Mouse (Mus musculus) layer of hippocampus, postnatal 14 days (tissue): ENCODE measurements around the gene Hsd17b6. TPM values are rescaled to one million over a fixed set of nuclear protein-coding genes. Genes with fewer than 3 reads are reported as not detected.
"Not testable (repeated sequence)": the region's sequence is repeated elsewhere in the genome, so short reads cannot be mapped to it uniquely, and the experiment has no call there.

Experiments
- DNase-seq, 2 experiments: peaks; one replicate each; pipeline ENCODE4 v3.0.0; 2021 to 2022; ENCODE audit warnings: low spot score in 2 of 2, mixed read lengths in 1 of 2
- long read RNA-seq, 2 experiments: library from polyadenylated mRNA; stranded (forward); transcript quantifications; one replicate each; pipeline ENCODE4 v2.0.0; 2021
- total RNA-seq, 2 experiments: library from RNA; stranded (reverse); gene quantifications; 2 replicates each; pipeline ENCODE4 v1.2.3; 2021

The Hsd17b6 gene
- not detected for total RNA-seq
- long read RNA-seq, experiment 1 = 0 reads
- long read RNA-seq, experiment 2 = 0 reads

- no peak for DNase-seq
Measured at GRCm38 (mm10) chr10:128007446-128007845, at the start of gene Hsd17b6. Gene Hsd17b6 (minus strand): TSS chr10:128007611.

GRCm38 (mm10) chr10:128053001-128053400 lies 45.6 kb upstream of the Hsd17b6 start:
- DNase-seq = no peak

- DNase-seq = not testable (repeated sequence)
Measured at GRCm38 (mm10) chr10:128052136-128052535, 44.7 kb upstream of the Hsd17b6 start.

GRCm38 (mm10) chr10:128051589-128051988 lies 44.2 kb upstream of the Hsd17b6 start:
- no peak for DNase-seq

- DNase-seq = no peak
Measured at GRCm38 (mm10) chr10:128050355-128050754, 42.9 kb upstream of the Hsd17b6 start.

- no peak for DNase-seq
Measured at GRCm38 (mm10) chr10:128049741-128050140, 42.3 kb upstream of the Hsd17b6 start.

- no peak for DNase-seq
Measured at GRCm38 (mm10) chr10:128048157-128048556, 40.7 kb upstream of the Hsd17b6 start.

GRCm38 (mm10) chr10:128043041-128043835 lies 35.8 kb upstream of the Hsd17b6 start:
- DNase-seq = no peak

- DNase-seq = no peak
Measured at GRCm38 (mm10) chr10:128042466-128042865, 35.1 kb upstream of the Hsd17b6 start.

- no peak for DNase-seq
Measured at GRCm38 (mm10) chr10:128041636-128042035, 34.2 kb upstream of the Hsd17b6 start.

- no peak for DNase-seq
Measured at GRCm38 (mm10) chr10:128040293-128040692, 32.9 kb upstream of the Hsd17b6 start.

GRCm38 (mm10) chr10:128039858-128040257 lies 32.4 kb upstream of the Hsd17b6 start:
- DNase-seq = no peak

GRCm38 (mm10) chr10:128039167-128039566 lies 31.8 kb upstream of the Hsd17b6 start:
- DNase-seq = no peak

GRCm38 (mm10) chr10:128037921-128038320 lies 30.5 kb upstream of the Hsd17b6 start:
- no peak for DNase-seq

GRCm38 (mm10) chr10:128036746-128037425 lies 29.5 kb upstream of the Hsd17b6 start:
- DNase-seq = no peak

- DNase-seq = no peak
Measured at GRCm38 (mm10) chr10:128030860-128031259, 23.4 kb upstream of the Hsd17b6 start.

- DNase-seq = no peak
Measured at GRCm38 (mm10) chr10:128029931-128030330, 22.5 kb upstream of the Hsd17b6 start.

GRCm38 (mm10) chr10:128023496-128023895 lies 16.1 kb upstream of the Hsd17b6 start:
- no peak for DNase-seq

GRCm38 (mm10) chr10:128022196-128022595 lies 14.8 kb upstream of the Hsd17b6 start:
- no peak for DNase-seq

- peak; percentile 63 to 76 for DNase-seq
Measured at GRCm38 (mm10) chr10:128015068-128015934, 7.9 kb upstream of the Hsd17b6 start, which contains the start of gene Prim1. Gene Prim1 (plus strand): TSS chr10:128015168.

GRCm38 (mm10) chr10:128009735-128010134 lies 2.3 kb upstream of the Hsd17b6 start:
- DNase-seq = no peak
